Mouse (Mus musculus): ENCODE results near the gene Tceanc. TPM values are rescaled to one million over a fixed set of nuclear protein-coding genes. Genes with fewer than 3 reads are reported as not detected.

The Tceanc gene
- total and polyA plus RNA-seq, 3 experiments: 3.6 to 5.7 TPM; not detected in 1

DNA sequence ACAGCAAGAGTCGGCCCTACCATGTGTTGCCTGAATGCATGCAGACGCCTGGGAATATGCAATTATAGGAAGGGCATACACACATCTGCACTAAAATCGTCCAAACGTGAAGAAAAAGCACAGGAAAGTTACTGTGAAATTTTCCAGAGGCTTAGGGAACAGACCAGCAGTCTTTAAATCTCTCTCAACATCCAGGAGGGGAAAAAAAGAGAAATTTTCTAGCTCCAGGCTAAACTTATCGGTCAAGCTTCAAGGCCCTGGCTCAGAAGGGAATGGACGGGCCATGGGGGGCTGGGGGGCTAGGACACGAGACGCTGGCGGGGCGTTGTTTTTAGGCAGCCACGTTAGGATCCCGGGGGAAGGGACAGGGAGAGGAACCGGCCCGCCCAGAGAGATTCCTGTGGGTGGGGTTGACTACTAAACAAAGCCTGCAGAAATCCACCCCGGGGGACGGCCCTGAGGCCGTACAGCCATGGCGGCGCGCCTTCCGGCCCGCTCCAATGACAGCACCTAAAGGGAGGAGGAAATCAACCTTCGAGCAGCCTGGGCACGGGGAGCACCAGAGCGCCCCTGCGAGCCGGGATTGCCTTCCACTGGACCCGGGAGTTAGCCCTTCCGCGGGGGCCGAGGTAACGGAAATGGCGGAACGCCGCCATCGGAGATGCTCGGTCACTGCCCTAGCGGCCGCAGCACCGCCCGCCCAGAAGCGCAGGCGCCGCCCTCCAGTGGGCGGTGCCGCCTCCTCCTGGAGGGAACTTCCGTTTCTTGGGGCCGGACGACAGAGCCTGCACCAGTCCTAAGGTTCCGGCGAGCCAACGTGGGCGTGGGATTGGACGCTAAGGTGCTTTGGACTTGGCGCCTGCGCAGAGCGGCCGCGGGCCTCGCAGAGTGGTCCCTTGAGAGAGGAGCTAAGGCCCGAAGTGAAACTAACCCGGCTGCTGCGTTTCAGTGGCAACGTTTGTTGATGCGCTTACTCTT, 8.3 kb downstream of the Tceanc start:
- H3K9me3 ChIP-seq (replicated peaks; ENCODE audit: insufficient read depth, low read length): no peaks in the 10 kb centered on the region
- peaks cover 7% of the 10 kb centered on the region; the same call in 1 of the 2 replicates for H3K79me2 ChIP-seq (ENCODE audit: control insufficient read depth, insufficient read depth, low read length, poor library complexity)
- H3K36me3 ChIP-seq (ENCODE audit: control insufficient read depth in 1 of 2, insufficient read depth in 2 of 2, low read length in 2 of 2): peaks cover 0 to 29% of the 10 kb centered on the region in 2 experiments; a peak in 2 of 4 replicates
- H3K4me1 ChIP-seq (ENCODE audit: control insufficient read depth in 1 of 2, insufficient read depth in 2 of 2, low read length in 2 of 2): peaks cover 4 to 20% of the 10 kb centered on the region in 2 experiments
- peak; percentile 82 for TF ChIP-seq SIN3A (IDR thresholded peaks at IDR 0.05; ENCODE audit: low read length)
- TF ChIP-seq TAL1 (IDR thresholded peaks at IDR 0.05; ENCODE audit: low read length): no peak
- TF ChIP-seq RAD21 (IDR thresholded peaks at IDR 0.05; ENCODE audit: low read depth, low read length): no peak
- TF ChIP-seq BHLHE40 (IDR thresholded peaks at IDR 0.05; ENCODE audit: borderline replicate concordance, low read depth, low read length): no peak
- TF ChIP-seq POLR2A (IDR thresholded peaks at IDR 0.05; ENCODE audit: control insufficient read depth in 1 of 2, insufficient read depth in 1 of 2, low read depth in 1 of 2, low read length in 2 of 2, poor library complexity in 1 of 2): peak; percentile 85 to 96
- peak; percentile 76 for TF ChIP-seq TBP (IDR thresholded peaks at IDR 0.05; ENCODE audit: low read depth, low read length)
- TF ChIP-seq ZC3H11A (IDR thresholded peaks at IDR 0.05; ENCODE audit: low read depth, low read length): no peak
- peak; percentile 72; the same call in 1 of the 2 replicates for TF ChIP-seq MAZ (IDR thresholded peaks at IDR 0.05; ENCODE audit: low read depth, low read length)
- peak; percentile 67; the same call in 1 of the 2 replicates for TF ChIP-seq ELF1 (IDR thresholded peaks at IDR 0.05; ENCODE audit: low read depth, low read length)
- TF ChIP-seq KAT2A (conservative IDR thresholded peaks at IDR 0.05; ENCODE audit: low read depth, low read length): no peak
- peak; percentile 39; the same call in 1 of the 2 replicates for TF ChIP-seq USF1 (IDR thresholded peaks at IDR 0.05; ENCODE audit: low read depth, low read length)
- TF ChIP-seq POLR2AphosphoS2 (IDR thresholded peaks at IDR 0.05; ENCODE audit: low read length): peak; percentile 86
- peak; percentile 95 for TF ChIP-seq NRF1 (IDR thresholded peaks at IDR 0.05; ENCODE audit: insufficient read depth, low read depth, low read length, poor library complexity, severe bottlenecking)
- TF ChIP-seq MYC (IDR thresholded peaks at IDR 0.05; ENCODE audit: low read depth, low read length): peak; percentile 60
- no peak for TF ChIP-seq CHD1 (IDR thresholded peaks at IDR 0.05; ENCODE audit: low read depth, low read length)
- TF ChIP-seq NELFE (IDR thresholded peaks at IDR 0.05; ENCODE audit: low read depth, low read length): peak; percentile 95
- TF ChIP-seq MEF2A (IDR thresholded peaks at IDR 0.05; ENCODE audit: extremely low read depth, insufficient replicate concordance, low read depth, low read length, poor library complexity, severe bottlenecking): 0 out of 2 replicates have a peak, but pooled peaks have one; percentile 17
- TF ChIP-seq RCOR1 (IDR thresholded peaks at IDR 0.05; ENCODE audit: low read depth, low read length): no peak
- no peak for TF ChIP-seq CTCF (IDR thresholded peaks at IDR 0.05 in 2 of 3, conservative IDR thresholded peaks at IDR 0.05 in 1 of 3; ENCODE audit: control insufficient read depth in 1 of 3, insufficient read depth in 1 of 3, low read depth in 2 of 3, low read length in 3 of 3, poor library complexity in 1 of 3, severe bottlenecking in 1 of 3)
- peak; percentile 88 for TF ChIP-seq ZMIZ1 (IDR thresholded peaks at IDR 0.05; ENCODE audit: low read depth, low read length)
- no peak for TF ChIP-seq MAFK (IDR thresholded peaks at IDR 0.05; ENCODE audit: borderline replicate concordance, low read depth, low read length)
- no peak; the same call in 1 of the 2 replicates for TF ChIP-seq ETS1 (IDR thresholded peaks at IDR 0.05; ENCODE audit: low read depth, low read length)
- TF ChIP-seq ZNF384 (IDR thresholded peaks at IDR 0.05; ENCODE audit: low read depth, low read length): no peak
- peak; percentile 52; the same call in 1 of the 2 replicates for TF ChIP-seq TCF12 (IDR thresholded peaks at IDR 0.05; ENCODE audit: low read depth, low read length)
- peak; percentile 45 for TF ChIP-seq MXI1 (IDR thresholded peaks at IDR 0.05; ENCODE audit: low read depth, low read length)
- TF ChIP-seq HCFC1 (IDR thresholded peaks at IDR 0.05; ENCODE audit: low read depth, low read length): peak; percentile 85
- no peak for TF ChIP-seq SMC3 (IDR thresholded peaks at IDR 0.05; ENCODE audit: low read depth, low read length)
- peak; percentile 75 for TF ChIP-seq MAX (IDR thresholded peaks at IDR 0.05; ENCODE audit: low read length)
- DNase-seq (ENCODE audit: low read depth, low spot score): peak; percentile 99
- H3K27ac ChIP-seq (ENCODE audit: control insufficient read depth, low read depth, low read length): peak overlapping the region; percentile 93
- H3K9ac ChIP-seq (ENCODE audit: control insufficient read depth, low read depth, low read length, poor library complexity, severe bottlenecking): peak overlapping the region; percentile 99
- peak overlapping the region; percentile 78 to 96 for H3K4me3 ChIP-seq (ENCODE audit: control insufficient read depth in 1 of 2, insufficient read depth in 1 of 2, low read depth in 2 of 2, low read length in 2 of 2)
- H3K27me3 ChIP-seq (ENCODE audit: control insufficient read depth in 1 of 2, insufficient read depth in 2 of 2, low read length in 2 of 2): no peaks in the 10 kb centered on the region
